Mouse (Mus musculus) G1E (cell line): Measurements from ENCODE around the gene Zp1.

ENCODE experiments used
- CTCF ChIP-seq: IDR thresholded peaks from 2 replicates; pipeline ENCODE4 v1.5.1; 2012; ENCODE audit warnings: low read depth, low read length, inconsistent platforms, mixed read lengths
- GATA1 ChIP-seq: IDR thresholded peaks from 2 replicates; pipeline ENCODE4 v1.6.1; 2012; ENCODE audit warnings: borderline replicate concordance, low read length, inconsistent platforms, mixed read lengths
- POLR2AphosphoS5 ChIP-seq: IDR thresholded peaks from 2 replicates; pipeline ENCODE4 v1.6.1; 2012; ENCODE audit warnings: low read depth, low read length, inconsistent platforms; ENCODE audit not compliant: insufficient replicate concordance
- TAL1 ChIP-seq: conservative IDR thresholded peaks from 2 replicates; pipeline ENCODE4 v1.6.1; 2012; ENCODE audit warnings: low read depth, low read length, inconsistent platforms, mixed read lengths

- TF ChIP-seq CTCF (no peak), TAL1 (no peak), POLR2AphosphoS5 (no peak), GATA1 (no peak)
These were observed 51.8 kb downstream of the Zp1 start for GRCm38 (mm10) chr19:10868623-10869141.
